Mouse (Mus musculus) stomach, embryonic 14.5 days (tissue): ENCODE measurements around the gene Vps11. TPM values are rescaled to one million over a fixed set of nuclear protein-coding genes. Genes with fewer than 3 reads are reported as not detected.

ENCODE experiments used
- microRNA-seq: library from miRNA; unstranded; fragments of <30 nt; microRNA quantifications from one replicate; pipeline ENCODE4, GENCODE M21; 2016
- polyA plus RNA-seq: library from polyadenylated mRNA; unstranded; fragments of >200 nt; fragmentation: Nextera tagmentation; extraction: Ambion mirVana; gene quantifications from 2 replicates; pipeline ENCODE4 v1.2.1, GENCODE M21; 2014

Vps11 gene
- polyA plus RNA-seq, 1 experiment from 2014 or later: 24.5 TPM

Small RNAs within 50 kb of the gene (microRNA-seq; reads per million reads assigned to microRNA genes)
- gene Gm44335 (not detected), gene Mir7085 (not detected)

Other genes with a start within 250 kb of the Vps11 start
- gene Gm49380, start 248.2 kb downstream of the Vps11 start, polyA plus RNA-seq: 0.43 and 0.52 TPM in 2 replicates
- gene Rnf26, start 248.2 kb downstream of the Vps11 start, polyA plus RNA-seq: 61.7 and 66.7 TPM in 2 replicates
- gene Mcam, start 227.2 kb downstream of the Vps11 start, polyA plus RNA-seq: 53.0 and 54.3 TPM in 2 replicates
- gene Cbl, start 127.6 kb downstream of the Vps11 start, polyA plus RNA-seq: 18.5 and 19.9 TPM in 2 replicates
- not detected in 2 replicates for gene Ccdc153, start 121.0 kb downstream of the Vps11 start, polyA plus RNA-seq
- 0.12 and 0.27 TPM in 2 replicates for gene Pdzd3, start 110.2 kb downstream of the Vps11 start, polyA plus RNA-seq
- gene Nlrx1, start 93.1 kb downstream of the Vps11 start, polyA plus RNA-seq: 7.2 and 8.4 TPM in 2 replicates
- gene Abcg4, start 73.1 kb downstream of the Vps11 start, polyA plus RNA-seq: 5.1 and 5.9 TPM in 2 replicates
- 21.3 and 23.4 TPM in 2 replicates for gene Hinfp, start 56.0 kb downstream of the Vps11 start, polyA plus RNA-seq
- gene C2cd2l, start 41.4 kb downstream of the Vps11 start, polyA plus RNA-seq: 5.7 and 9.6 TPM in 2 replicates
- 44.5 and 46.7 TPM in 2 replicates for gene Dpagt1, start 35.7 kb downstream of the Vps11 start, polyA plus RNA-seq
- 289 and 335 TPM in 2 replicates for gene H2afx, start 27.0 kb downstream of the Vps11 start, polyA plus RNA-seq
- 112 and 130 TPM in 2 replicates for gene Hmbs, start 17.4 kb downstream of the Vps11 start, polyA plus RNA-seq
- 22.1 and 29.4 TPM in 2 replicates for gene Hyou1, start 17.8 kb upstream of the Vps11 start, polyA plus RNA-seq
- 22.3 and 23.7 TPM in 2 replicates for gene Slc37a4, start 35.2 kb upstream of the Vps11 start, polyA plus RNA-seq
- 2,532 and 2,694 TPM in 2 replicates for gene Rps25, start 45.5 kb upstream of the Vps11 start, polyA plus RNA-seq
- 118 and 123 TPM in 2 replicates for gene Trappc4, start 45.9 kb upstream of the Vps11 start, polyA plus RNA-seq
- gene Ccdc84, start 56.9 kb upstream of the Vps11 start, polyA plus RNA-seq: 27.0 and 30.7 TPM in 2 replicates
- gene Foxr1, start 79.5 kb upstream of the Vps11 start, polyA plus RNA-seq: not detected in 2 replicates
- gene Upk2, start 93.3 kb upstream of the Vps11 start, polyA plus RNA-seq: 25.9 and 26.4 TPM in 2 replicates
- gene Bcl9l, start 121.2 kb upstream of the Vps11 start, polyA plus RNA-seq: 15.4 and 16.3 TPM in 2 replicates
- gene Cxcr5, start 200.2 kb upstream of the Vps11 start, polyA plus RNA-seq: 0.13 and 0.27 TPM in 2 replicates
- gene Ddx6, start 243.2 kb upstream of the Vps11 start, polyA plus RNA-seq: 31.1 and 39.0 TPM in 2 replicates